Mouse (Mus musculus) macrophage (primary cell): Measurements from ENCODE around the gene Ear6. TPM values are rescaled to one million over a fixed set of nuclear protein-coding genes. Genes with fewer than 3 reads are reported as not detected.

Experiments used
- H3K27ac ChIP-seq: fragments of 350-480 bp; formaldehyde crosslinking; 2 replicates; pipeline ENCODE4 v1.9.0; 2021
- H3K36me3 ChIP-seq: fragments of 350-480 bp; formaldehyde crosslinking; 2 replicates; pipeline ENCODE4 v1.9.0; 2021; ENCODE audit errors: inconsistent target
- H3K4me3 ChIP-seq: fragments of 350-480 bp; formaldehyde crosslinking; 2 replicates; pipeline ENCODE4 v1.9.0; 2021; ENCODE audit errors: inconsistent target
- H3K79me2 ChIP-seq: fragments of 350-480 bp; formaldehyde crosslinking; 2 replicates; pipeline ENCODE4 v1.9.0; 2021; ENCODE audit errors: inconsistent target
- WGBS: methylation state at CpG from one replicate; pipeline ENCODE4 v1.1.7; 2026; ENCODE audit warnings: inconsistent platforms; ENCODE audit not compliant: missing documents; 5-methylcytosine and 5-hydroxymethylcytosine counted together
- polyA plus RNA-seq: library from polyadenylated mRNA; stranded (reverse); fragments of 250-400 nt; gene quantifications from 3 replicates; pipeline ENCODE4 v1.2.4, GENCODE M21; 2018; ENCODE audit warnings: inconsistent platforms

The Ear6 gene
- polyA plus RNA-seq, 1 experiment from 2014 or later: 0.75 TPM

DNA sequence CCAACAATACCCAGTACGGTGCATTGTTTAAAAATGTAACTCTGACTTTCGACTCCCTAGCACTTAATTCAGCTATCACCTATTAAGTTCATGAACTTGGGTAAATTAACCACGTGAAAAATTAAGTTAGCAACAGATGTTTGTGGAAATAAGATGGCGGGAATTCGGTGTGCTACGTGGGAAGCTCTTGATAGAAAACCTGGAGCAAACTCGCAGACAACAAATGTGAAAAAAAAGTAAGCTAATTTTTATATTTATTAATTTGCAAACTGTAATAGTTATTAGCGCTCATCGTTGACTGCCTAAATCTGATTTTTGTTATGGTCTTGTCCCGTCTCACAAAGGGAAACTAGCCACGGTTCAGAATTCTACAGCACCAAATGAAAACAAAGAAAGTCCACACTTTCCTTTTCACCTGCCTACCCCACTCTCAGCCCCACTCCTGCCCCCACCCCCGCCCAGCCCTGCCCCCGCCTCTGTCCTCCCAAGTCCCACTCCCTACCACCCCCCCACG lies 30.6 kb downstream of the Ear6 start:
- H3K27ac ChIP-seq: 0 out of 2 replicates have a peak overlapping the region, but pooled peaks have one; percentile 12
- H3K79me2 ChIP-seq: peaks cover 21% of the 10 kb centered on the region
- peak overlapping the region; percentile 99 for H3K4me3 ChIP-seq
- H3K36me3 ChIP-seq: peaks cover 21% of the 10 kb centered on the region
- under 1% methylated on average over 11 of the region's 14 CpGs for WGBS

DNA sequence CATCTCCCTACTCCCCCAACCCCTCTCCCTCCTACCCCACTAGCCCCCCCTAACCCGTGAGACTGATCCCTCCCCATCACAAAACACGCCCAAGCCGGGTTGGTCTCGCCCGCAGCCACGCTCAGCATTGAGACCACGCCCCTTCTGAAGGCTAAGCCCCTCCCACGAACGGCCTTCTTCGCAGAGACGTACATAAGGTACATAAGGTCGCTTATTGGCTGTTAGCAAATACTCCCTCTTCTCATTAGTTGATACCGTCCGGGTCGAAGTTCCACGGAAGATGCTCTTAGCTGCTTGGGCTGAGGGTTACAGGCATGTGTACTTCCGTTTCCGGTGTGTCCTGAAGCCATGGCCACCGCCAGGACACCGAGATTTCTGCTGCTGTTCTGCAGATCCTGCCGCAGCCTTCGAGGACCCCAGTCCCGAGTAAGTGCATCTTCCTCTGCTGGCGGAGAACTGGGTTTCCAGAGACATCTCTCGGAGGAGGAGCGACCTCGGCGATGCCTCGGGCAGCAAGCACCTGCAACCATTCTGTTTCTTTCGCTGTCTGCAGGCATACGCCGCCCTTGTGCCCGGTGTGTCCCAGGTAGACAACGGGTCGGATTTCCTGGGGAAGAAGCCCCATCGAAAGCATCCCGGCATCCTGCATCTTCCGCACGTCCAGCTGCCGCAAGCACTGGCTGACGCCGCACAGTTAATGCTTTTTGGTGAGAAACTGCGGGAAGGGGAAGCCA lies 31.3 kb downstream of the Ear6 start, which contains the start of gene Mettl17:
Gene Mettl17, plus strand, starts transcription at position 245 of the 734 bp plus-strand sequence.
- WGBS: 2% methylated on average over 43 of the region's 43 CpGs
- peaks cover 28% of the 10 kb centered on the region for H3K36me3 ChIP-seq
- peak within 1 kb of the TSS; percentile 54 for H3K27ac ChIP-seq
- peak within 1 kb of the TSS; percentile 99 for H3K4me3 ChIP-seq
- H3K79me2 ChIP-seq: peaks cover 21% of the 10 kb centered on the region

DNA sequence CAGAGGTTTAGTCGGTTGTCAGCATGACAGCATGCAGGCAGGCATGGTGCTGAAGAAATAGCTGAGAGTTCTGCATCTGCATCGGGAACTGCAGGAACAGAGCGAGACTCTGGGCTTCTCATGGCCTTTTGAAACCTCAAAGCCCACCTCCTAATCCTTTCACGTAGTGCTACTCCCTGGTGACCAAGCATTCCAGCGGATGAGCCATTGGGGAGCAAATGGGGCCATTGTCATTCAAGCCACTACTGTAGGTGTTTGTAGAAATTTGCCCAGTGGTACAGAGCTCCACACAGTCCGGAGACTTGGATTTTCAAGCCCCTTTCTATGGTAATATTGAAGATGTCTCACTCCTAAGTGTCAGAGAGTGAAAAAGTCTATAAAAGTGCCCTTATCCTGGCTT lies 32.6 kb downstream of the Ear6 start:
- no peak overlapping the region for H3K27ac ChIP-seq
- H3K4me3 ChIP-seq: no peak overlapping the region
- peaks cover 40% of the 10 kb centered on the region for H3K36me3 ChIP-seq
- peaks cover 21% of the 10 kb centered on the region for H3K79me2 ChIP-seq
- 87% methylated on average over 5 of the region's 6 CpGs for WGBS

DNA sequence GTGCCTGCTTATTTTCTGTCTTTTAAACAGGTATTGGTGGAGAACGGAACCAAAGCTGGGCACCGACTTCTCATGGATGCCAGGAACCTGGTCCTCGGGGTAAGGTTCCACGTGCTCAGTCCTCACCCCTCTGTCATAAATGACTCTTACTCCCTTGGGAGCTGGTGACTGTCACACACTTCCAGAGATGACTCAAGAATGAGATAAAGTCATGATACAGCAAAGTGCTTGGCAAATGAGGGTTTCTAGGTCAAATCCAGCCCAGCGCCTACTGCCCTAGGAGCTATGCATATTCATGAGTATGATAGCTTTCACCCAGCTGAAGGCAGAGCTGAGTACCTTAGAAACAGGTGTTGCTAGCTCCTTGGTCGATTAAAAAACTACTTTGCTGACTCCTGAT lies 36.3 kb downstream of the Ear6 start:
- 96% methylated on average over 6 of the region's 6 CpGs for WGBS
- Histone ChIP-seq H3K27ac (no peak overlapping the region), H3K36me3 (peaks cover 45% of the 10 kb centered on the region)

DNA sequence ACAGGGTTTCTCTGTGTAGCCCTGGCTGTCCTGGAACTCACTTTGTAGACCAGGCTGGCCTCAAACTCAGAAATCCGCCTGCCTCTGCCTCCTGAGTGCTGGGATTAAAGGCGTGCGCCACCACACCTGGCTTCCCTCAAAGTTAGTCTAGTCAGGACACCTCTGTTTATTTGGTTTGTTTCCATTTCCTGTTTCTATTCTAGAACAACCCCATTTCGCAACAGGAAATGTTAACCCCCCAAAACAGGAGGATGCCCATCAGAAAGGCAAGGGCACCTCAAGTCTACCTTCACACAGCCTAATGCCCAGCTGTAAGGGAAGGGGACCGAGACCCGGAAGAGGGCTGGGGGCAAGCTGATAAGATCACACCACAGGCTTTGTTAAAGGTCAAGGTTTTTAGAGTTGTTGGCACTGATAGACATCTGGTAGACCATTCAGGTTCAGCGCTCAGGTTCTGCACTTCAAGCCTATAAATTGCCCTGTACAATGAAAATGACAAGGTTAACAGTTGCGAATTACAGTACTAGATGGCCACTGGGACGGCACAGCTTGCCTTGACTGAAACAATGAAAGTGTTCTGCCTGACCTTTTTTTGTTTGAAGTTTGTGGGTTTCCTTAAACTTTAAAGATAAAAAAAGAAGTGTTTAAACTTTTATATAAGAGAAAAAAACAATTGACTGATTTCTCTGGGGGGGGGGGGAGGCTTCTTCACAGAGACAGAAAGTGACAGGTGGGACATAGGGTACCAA lies 38.9 kb downstream of the Ear6 start, which contains the start of gene Slc39a2:
Gene Slc39a2, plus strand, starts transcription at position 699 of the 749 bp plus-strand sequence.
- no peak within 1 kb of the TSS for H3K4me3 ChIP-seq
- H3K27ac ChIP-seq: no peak within 1 kb of the TSS
- peaks cover 33% of the 10 kb centered on the region for H3K36me3 ChIP-seq
- no peaks in the 10 kb centered on the region for H3K79me2 ChIP-seq
- WGBS: 88% methylated on average over 6 of the region's 9 CpGs

More for the DNA sequence above, 36.3 kb downstream of the Ear6 start:
- no peak overlapping the region for H3K4me3 ChIP-seq
- H3K79me2 ChIP-seq: peaks cover 21% of the 10 kb centered on the region

DNA sequence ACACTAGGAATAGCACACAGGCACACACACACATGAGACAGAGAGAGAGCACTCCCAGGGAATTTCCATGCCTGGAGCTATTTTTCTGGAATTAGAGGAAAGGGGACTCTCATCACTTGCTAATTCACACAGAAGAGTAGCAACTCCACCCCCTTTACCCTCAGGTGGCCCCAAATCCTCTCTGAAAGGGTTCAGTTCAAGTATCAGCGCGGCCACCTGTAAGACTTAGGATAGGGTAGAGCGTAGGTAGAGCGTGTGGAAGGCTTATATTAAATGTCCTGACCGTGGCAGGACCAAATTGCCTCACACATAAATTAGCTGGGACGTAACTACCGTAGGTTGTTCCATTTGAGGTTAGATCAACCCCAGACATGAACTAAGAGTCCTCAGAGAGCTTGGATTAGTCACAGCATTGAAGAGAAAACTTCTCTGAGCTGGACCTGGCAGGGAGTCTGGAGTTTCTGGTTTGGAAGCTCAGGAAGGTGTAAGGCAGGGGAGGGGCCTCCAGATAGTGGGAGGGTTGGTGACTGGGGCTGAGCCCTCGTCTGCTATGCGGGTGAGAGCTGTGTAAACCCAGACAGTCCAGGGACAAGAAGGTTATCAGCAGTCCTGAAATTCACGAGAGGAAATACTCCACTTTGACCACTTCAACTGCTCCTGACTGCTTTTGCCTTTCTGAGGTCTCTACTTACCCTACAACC lies 39.7 kb downstream of the Ear6 start:
- Histone ChIP-seq H3K36me3 (peaks cover 32% of the 10 kb centered on the region), H3K27ac (no peak overlapping the region), H3K4me3 (no peak overlapping the region), H3K79me2 (no peaks in the 10 kb centered on the region)
- WGBS: 93% methylated on average over 10 of the region's 10 CpGs

DNA sequence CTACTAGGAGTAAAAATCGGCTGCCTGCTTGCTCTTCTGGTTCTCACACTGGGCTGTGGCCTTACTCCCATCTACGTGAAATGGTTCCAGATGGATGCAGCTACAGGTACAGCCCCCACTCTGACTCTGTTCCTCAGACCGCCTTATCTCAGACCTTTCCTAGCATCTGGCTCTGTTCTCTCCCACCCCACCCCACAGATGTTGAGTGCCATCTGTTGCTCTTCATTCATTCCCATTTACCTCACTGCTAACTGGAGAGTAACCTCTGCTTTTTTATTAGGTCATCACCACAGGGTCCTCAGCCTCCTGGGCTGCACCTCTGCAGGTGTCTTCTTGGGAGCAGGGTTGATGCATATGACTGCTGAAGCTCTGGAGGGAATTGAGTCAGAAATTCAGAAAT lies 40.3 kb downstream of the Ear6 start:
- WGBS: 96% methylated on average over 3 of the region's 3 CpGs
- Histone ChIP-seq H3K36me3 (peaks cover 27% of the 10 kb centered on the region), H3K79me2 (no peaks in the 10 kb centered on the region), H3K4me3 (no peak overlapping the region), H3K27ac (no peak overlapping the region)

DNA sequence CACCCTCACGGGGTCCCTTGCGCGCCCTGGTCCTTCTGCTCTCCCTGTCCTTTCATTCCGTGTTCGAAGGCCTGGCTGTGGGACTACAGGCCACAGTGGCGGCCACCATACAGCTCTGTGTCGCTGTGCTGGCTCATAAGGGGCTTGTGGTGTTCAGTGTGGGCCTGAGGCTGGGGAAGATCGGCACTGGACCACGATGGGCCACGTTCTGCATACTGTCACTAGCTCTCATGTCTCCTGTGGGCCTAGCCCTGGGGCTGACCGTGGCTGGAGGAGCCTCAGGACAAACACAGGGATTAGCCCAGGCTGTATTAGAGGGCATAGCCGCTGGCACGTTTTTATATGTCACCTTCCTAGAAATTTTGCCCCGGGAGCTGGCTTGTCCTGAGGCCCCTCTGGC lies 41.6 kb downstream of the Ear6 start:
- H3K4me3 ChIP-seq: no peak overlapping the region
- 92% methylated on average over 14 of the region's 14 CpGs for WGBS

DNA sequence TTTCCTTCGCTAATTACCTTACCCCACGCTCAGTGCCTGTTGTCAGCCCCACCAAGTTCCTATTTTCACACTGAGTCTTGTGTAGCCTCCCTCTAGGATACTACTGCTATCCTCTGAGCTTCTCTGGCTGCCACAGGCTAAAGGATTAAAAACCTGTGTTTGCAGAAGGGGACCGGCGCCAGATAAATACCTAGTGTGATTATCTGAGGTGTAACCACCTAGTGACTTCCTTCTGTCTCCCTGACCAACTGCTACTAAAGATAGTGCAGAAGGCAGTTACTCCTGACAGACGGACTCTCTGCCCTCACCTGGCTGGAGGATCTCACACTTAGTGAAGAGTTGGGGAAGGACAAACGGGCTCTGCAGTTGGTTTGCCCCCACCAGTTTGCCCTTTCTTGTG lies 42.5 kb downstream of the Ear6 start:
- H3K36me3 ChIP-seq: peaks cover 5% of the 10 kb centered on the region
- no peaks in the 10 kb centered on the region for H3K79me2 ChIP-seq
- WGBS: 82% methylated on average over 6 of the region's 6 CpGs
- H3K4me3 ChIP-seq: no peak overlapping the region
- H3K27ac ChIP-seq: no peak overlapping the region

More for the DNA sequence above, 41.6 kb downstream of the Ear6 start:
- H3K27ac ChIP-seq: no peak overlapping the region
- no peaks in the 10 kb centered on the region for H3K79me2 ChIP-seq
- H3K36me3 ChIP-seq: peaks cover 15% of the 10 kb centered on the region

DNA sequence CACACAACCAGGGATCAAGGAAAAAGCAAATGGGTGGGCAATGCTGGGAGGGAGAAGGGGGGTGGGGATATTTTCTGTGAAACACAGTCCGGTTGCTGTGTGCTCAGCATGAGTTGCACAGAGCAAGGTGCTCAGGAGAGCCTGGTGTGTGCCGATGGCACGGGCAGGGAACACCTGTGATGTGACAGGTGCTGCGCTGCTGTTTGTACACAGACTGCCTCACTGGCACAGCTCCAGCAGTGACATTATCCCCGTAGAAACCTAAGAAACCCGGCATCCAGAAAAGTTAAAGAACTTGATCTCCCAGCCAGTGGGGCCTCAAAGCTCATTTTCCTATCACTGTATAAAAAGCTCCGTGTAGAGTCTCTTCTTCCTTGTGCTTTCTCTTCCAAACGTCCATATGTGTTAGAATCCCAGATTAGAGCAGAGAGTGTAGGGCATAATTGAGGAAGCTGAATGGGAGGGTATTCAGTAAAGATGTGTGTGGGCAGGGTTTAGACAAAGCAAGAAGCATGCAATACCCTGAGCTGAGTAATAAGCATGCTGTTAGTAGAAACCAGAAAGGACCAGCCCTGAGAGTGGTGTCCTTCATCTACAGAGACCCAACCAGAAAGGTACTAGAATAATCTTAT lies 43.2 kb downstream of the Ear6 start:
- Histone ChIP-seq H3K4me3 (no peak overlapping the region), H3K79me2 (no peaks in the 10 kb centered on the region), H3K27ac (no peak overlapping the region), H3K36me3 (no peaks in the 10 kb centered on the region)
- WGBS: 90% methylated on average over 7 of the region's 8 CpGs

DNA sequence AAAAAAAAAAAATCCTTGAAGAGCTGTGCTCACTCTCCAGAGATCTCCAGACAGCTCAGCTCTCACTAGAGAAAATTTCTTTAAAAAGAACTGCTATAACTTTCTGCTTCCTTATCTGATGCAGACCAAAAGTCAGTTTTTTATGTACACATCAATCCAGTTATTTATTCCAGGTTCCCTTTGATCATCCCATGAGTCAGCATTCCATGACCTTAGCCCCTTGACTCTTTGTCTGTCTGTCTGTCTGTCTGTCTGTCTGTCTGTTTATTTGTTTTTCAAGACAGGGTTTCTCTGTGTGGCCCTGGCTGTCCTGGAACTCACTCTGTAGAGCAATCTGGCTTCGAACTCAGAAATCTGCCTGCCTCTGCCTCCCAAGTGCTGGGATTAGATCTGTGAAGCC lies 45.9 kb downstream of the Ear6 start:
- 95% methylated on average over 1 of the region's 1 CpGs for WGBS
- H3K4me3 ChIP-seq: no peak overlapping the region
- no peaks in the 10 kb centered on the region for H3K79me2 ChIP-seq
- no peak overlapping the region for H3K27ac ChIP-seq
- no peaks in the 10 kb centered on the region for H3K36me3 ChIP-seq

DNA sequence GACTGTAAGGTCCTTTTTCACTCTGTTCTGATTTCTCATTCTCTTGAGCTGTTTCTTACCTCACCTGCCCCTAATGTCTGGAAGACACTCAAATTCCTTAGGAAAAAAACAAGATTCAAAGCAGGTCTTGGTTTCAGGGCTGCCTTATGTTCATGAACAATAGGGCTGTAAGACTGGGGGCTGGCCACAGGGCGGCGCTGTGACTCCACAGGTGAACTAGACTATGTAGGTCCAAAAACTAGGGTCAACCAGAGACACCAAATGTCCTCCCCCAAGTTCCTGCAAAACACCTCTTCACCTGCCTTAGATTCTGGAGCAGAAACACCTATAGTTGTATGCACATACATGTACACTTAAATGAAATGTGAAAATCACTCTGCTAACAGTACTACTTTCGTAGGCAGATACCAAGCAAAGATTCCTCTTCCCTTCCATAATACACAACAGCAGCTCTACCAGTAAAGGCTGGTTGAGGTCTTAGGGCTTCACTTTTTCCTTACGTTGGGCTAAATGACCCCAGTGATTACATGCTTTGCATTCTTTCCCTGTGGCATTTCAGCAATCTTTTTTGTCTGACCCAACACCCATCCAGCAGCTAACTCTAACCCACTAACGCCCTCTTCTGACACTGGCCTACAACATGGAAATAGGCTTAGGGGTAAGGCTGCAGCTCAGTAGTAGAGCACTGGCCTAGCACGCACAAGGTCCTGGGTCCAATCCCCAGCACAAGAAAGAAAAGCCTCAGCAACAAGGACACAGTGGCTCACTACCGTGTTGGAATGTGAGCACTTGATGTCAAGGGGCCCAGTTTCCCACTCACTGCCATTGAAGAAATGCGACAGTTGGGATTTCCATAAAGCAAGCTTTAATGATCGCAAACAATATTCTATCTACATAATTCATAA lies 49.6 kb downstream of the Ear6 start:
- H3K27ac ChIP-seq: no peak overlapping the region
- no peaks in the 10 kb centered on the region for H3K79me2 ChIP-seq
- H3K36me3 ChIP-seq: no peaks in the 10 kb centered on the region
- 71% methylated on average over 8 of the region's 9 CpGs for WGBS
- no peak overlapping the region for H3K4me3 ChIP-seq

DNA sequence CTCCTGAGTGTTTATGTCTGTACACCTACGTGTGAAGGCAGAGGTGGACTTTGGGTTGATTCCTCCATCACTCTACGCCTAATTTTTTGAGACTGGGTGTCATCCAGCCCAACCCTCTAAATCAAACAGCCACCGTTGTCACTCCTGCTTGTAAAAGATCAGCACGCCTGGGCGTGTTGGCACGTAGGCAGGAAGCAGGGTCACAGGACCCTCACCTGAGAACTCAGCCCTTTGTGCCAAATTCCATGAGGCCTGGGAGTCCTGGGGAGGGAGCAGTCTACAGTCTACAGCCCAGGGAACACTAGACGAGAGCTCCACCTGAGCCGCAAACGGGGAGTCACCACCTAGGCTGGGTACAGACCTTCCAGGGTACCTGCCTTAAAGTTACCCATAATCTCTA lies 50.3 kb downstream of the Ear6 start:
- Histone ChIP-seq H3K4me3 (no peak overlapping the region), H3K36me3 (no peaks in the 10 kb centered on the region), H3K27ac (no peak overlapping the region), H3K79me2 (no peaks in the 10 kb centered on the region)
- 96% methylated on average over 9 of the region's 9 CpGs for WGBS
